Mouse (Mus musculus) telencephalon, adult 2 months (tissue): ENCODE results near the gene Car11.

Experiments used
- DNase-seq: peaks from one replicate; pipeline ENCODE4 v3.0.0-alpha.2; 2011; ENCODE audit warnings: low read depth, low spot score

Gene Car11

DNA sequence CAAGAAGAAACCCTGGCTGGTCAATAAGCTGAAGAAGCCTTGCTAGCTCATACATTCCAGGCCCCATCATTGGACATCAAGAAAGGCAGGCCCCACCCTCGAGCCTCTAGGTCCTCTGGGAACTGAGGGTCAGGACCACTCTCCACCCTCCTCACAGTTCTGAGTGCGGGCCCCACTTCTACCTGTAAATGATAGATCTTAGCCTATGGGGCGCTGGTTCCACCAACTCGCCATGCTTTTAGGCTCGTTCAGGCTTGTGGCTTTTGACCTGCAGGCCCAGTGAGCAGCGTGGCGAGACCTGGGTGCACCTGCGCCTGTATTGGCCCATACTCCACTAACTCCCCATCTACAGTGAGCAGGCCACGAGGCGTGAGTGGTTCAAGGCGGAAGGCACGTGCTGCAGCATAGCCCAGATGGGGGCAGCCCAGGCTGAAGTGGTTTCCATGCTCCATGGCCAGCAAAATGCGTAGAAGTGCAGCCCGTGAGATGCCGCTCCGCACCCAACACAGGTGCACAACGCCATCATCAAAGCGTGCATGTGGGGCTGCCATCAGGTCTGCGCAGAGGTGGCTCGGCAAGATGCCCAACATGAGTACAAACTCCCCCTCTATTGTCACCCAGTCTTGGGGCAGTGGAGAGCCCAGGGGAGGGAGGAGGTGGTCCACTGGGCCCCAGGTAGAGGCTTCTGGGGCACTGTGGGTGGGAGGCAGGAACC, 11.0 kb downstream of the Car11 start:
- DNase-seq: no peak

DNA sequence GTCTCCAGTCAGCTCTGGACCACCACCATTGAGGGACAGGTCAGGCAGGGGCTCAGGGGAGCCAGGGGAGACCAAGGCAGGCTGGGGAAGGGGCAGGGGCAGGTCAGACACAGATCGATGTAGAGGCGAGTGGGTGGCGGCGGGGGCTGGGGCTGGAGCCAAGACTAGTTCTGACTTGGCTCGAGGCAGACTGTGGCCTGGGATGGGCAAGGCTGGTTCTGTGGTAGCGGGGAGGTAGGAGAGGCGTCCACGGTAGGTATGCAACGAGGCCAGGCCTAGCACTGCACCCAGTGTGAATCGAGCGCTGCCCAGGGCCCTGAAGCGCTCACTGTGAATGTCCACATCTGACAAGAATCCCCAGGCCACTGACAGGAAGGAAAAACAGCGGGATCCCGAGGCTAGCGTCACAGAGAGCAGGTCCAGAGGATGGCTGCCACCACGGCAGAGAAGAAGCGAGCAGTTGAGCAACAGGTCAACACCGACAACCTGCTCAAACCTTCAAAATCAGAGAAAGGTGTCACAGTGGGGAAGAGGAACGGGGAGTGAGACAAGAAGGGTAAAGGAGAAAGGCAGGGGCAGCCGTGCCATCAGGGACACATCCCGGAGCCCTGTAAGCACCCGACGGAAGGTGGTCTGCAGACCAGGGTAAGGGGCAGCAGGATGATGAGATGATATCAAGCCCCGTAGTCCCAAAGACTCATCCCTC, 11.8 kb downstream of the Car11 start:
- no peak for DNase-seq

DNA sequence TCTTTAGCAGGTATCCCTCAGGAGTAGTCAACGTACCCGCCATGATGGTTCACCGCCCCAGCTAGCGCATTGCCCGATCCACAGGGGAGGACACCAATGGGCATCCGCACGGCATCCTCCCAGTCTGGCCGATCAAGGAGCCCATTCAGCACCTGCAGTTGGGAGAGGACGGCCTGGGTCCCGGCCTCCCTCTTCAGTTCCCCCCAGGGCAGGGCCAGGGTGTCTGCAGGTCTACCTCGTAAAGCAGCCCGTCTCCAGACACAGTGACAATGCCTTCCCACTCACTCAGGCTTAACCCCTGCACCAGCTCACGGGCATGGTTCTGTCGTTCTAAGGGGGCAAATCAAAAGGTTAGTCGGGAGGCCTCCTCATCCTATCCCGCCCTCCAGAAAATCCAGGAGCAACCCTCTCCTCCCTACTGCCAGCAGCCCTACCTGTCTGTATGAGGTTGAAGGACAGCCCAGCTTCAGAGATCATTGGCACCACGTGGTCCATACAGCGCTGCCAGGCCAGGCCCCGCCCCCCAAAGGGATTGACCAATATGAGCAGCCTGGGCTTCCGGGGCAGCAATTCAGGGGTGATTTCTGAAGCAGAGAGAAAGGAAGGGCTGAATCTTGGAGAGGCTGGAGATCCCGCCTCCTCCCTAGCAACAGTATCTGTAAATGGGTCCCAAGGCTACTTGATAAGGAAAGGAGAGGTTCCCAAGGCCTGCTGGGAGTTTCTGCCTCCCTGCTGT, 12.5 kb downstream of the Car11 start:
- DNase-seq: no peak

DNA sequence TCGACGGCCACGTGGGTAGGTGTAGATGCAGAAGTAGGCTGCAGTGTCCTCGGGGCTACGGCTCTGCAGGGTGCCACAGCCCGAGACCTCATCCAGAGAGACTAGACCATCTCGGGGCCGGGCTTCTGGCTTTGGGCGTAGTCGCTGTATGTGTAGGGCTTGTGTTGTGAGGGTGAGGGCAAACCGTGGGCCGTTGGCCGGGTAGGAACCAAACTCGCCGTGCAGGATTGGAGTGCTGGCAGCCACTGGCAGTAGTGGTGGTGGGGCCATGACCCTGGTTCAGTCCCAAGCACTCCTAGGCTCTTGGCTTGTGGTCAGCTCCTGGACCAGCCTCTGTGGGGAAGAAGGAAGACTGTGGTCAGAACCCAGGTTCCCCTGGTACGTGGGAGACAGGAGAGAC, 13.8 kb downstream of the Car11 start:
- DNase-seq: no peak

DNA sequence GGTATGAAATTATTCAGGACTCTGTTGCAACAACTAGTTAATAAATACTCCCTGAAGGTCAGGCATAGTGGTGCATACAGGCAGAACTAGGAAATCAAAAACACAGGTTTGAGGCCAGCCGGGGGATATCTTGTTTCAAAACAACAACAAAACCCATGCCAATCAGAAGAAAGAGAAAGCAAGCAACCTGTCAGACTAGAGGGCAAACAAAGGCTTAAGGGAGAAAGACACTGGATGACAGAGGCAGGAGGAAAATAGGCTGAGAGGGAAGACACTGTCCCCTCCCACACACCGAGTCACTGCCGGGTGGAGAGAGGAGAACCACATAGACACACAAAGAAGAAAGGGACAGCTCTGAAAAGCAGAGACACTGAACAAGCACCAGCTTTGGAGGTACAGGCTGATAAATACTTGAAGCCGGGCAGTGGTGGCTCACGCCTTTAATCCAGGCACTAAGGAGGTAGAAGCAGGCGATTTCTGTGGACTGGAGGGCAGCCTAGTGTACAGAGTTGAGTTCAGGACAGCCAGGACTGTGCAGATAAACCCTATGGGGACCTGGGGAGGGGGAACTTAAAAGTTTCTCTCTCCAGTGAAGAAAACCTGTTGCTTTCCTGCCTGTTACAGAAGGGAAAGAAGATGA, 14.4 kb downstream of the Car11 start:
- no peak for DNase-seq

DNA sequence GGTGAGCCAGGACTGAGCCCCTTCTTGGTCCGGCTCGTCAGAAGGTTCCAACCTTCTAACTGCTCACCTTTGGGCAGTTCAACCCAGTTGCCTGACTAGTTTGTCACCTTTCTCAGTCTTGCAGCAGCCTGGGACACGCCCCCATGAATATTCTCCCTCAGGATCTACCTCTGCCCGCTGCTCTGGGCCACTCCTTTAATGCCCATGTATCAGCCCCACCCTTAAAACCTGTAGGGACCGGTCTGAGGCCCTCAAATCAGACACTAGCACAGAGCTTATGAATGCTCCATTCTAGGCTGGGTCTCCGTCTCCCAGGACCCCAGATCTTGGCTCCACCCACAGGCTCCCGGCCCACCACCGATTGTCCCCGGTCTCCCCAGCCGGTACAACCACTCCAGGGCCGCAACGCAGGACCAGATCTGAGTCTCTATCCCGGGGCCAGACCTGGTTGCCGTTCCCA, 15.0 kb downstream of the Car11 start:
- no peak for DNase-seq

DNA sequence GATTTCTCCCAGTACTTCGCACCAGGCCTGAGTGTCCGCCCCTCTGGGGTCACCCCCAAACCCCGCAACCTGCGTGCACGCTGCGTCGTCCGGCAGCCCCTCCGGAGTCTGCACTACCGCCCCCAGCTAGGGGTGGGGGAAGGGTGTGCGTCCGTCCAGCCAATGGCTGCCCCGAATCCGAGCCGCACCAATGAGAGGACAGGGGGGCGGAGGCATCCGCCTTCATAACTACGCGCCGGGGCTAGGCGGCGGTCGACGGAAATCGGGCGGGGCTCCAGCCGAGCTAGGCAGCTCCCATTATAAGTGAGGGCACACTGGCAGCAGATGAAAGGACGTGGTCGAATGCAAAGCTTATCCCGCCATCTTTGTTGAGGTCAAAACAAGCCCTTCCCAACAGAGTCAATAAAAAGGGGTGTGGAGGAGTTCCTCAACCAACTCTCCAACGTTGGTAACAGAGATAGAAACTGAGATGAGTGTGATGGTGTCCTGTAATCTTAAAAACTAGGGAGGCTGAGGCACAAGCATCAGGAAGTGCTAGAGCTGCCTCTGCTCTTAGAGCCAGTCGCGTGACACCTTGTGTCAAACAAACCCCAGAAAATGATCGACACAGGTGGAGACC, 15.6 kb downstream of the Car11 start, which contains the start of gene Rpl18:
Gene Rpl18 (plus strand): TSS at position 368 of the 619 bp plus-strand sequence.
- DNase-seq: peak; percentile 97

DNA sequence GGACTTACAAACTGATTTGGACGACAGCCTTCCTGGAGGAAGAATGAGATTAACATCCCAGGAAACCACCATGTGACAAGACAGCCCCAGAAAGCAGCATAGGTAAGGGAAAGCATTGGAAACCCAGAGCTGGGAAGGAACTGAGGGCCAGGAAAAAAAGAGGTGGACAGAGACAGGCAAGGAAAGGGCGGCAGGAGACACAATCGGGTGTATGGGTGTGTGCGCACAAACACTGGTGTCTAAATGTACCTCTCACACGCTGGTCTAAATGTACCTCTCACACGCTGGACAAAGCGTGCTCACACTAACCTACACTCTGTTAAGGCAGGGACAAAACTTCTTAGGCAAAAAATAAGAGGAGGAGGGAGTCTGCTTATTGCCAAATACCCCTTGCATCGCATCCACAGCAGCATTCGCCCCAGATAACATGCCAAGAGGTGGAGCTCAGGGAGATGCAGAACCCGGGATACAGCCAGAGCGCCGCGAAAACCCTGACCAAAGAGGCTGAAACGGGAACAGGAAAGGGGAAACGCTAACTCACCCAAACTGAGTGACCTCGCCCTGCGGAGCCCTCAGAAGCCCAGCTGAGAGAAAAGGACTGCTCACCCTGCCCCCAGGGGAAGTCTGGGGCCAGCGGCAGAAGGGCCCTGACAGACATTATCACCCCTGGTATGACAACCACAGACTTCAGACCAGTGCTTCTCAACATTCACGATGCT, 16.3 kb downstream of the Car11 start:
- DNase-seq: no peak

DNA sequence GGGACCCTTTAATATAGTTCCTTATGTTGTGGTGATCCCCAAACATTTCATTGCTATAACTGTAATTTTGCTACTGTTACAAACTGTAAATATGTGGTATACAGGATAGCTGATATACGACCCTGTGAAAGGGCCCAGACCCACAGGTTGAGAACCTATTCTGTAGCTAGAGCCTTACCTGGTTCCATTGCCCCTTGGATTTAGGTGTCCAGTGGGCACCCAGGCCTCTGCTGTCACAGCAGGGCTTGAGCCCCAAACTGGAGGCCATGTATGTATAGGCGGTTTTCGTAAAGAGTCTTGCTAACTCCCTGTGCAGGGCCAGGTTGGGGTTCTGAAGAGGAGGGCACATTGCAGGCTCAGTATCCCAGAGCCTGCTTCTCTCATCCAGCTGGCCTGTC, 16.8 kb downstream of the Car11 start:
- no peak for DNase-seq

DNA sequence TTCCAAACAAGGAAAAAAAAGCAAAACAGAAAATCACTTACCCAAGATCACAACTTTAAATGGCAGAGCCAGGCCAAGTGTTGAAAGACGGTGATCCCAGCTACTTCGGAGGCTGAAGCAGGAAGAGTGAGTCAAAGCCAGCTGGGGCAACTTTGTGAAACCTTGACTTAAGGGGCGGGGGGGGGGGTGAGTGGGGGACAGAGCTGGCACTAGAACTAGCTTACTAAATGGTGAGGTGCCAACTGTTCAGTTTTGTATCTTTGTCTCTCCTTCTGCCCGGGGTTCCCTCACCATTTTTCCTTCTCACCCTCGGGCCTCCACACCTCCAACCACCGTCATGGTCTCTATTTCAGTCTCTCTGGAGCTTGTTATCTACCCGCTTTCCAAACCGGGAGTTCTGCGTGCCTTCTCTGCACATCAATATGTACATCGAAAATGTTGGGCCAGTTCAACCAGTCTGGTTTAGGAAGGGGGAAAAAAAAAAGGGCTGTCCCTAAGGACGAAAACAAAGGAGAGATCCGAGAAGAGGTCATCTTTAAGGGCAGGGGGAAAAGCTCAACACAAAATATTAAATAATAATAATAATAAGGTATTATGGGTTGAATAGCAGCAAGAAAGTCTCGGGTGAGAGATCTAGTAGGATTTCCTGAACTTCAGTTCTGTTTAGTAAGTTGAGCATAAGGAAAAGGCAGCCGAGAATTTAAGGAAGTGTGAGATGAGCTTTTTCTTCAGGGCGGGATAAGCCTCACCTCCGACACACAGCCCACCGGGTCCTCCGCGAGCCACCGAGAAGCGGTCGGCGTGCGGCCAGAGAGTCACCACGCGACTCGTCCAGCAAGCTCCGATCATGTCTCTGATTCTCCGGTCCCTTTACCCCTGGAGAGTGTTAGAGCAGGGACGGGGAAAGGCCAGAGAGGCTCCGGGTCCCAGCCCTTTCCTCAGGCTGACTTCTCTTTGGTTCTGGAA, 17.6 kb downstream of the Car11 start:
- DNase-seq: no peak

DNA sequence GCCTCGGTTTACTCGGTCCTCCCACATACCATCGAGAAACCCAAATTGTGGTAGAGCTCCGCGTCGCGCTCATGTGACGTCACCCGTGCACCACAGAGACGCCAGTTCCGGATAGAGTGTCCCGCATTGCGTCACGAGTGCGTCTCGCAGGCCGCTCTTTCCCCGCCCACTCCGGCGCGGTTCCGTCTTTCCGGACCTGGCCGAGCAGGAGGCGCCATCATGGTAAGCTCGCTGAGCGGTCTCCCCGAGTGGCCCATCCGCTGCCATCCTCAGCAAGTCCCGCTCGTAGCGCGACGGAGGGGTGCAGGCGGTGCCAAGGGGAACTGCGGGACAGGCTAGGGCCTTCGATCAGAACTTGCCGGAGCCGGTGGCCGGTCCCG, 18.3 kb downstream of the Car11 start, which contains the start of gene Sphk2:
Gene Sphk2 (minus strand): TSS at position 85 of the 380 bp plus-strand sequence.
- DNase-seq: peak; percentile 98

DNA sequence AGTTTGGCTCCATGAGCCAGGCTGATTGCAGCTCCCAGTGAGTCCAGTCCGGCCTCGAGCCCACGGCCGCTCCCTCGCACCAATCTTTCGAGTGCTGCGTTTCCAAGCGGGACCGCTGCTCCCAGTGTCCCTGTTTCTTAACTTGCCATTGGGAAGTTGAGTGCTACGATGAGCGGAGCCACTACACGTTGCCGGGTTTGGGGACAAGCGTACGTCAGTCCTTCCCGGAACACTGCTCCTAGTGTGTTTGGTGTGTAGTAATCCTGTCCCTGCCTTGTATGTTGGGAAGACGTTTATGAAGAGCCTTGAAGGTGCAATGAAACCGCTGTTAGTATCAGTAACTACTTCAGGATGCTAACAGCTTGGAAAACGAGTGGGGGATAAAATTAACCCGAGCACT, 18.7 kb downstream of the Car11 start:
- DNase-seq: no peak

DNA sequence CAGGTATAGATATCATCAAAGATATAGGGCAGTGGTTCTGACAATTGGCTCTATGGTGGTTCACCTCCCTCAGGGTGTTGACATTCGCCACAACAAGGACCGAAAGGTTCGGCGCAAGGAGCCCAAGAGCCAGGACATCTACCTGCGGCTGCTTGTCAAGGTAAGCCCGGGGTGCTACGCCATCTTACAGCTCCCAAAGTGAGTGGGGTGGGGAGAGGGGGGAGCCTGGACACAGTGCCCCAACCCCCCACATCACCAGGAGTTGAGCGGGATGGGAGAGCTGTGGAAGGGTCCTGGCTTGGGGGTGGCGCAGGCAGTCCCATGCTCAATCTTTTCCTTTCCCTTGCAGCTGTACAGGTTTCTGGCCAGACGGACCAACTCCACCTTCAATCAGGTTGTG, 19.5 kb downstream of the Car11 start:
- no peak for DNase-seq

DNA sequence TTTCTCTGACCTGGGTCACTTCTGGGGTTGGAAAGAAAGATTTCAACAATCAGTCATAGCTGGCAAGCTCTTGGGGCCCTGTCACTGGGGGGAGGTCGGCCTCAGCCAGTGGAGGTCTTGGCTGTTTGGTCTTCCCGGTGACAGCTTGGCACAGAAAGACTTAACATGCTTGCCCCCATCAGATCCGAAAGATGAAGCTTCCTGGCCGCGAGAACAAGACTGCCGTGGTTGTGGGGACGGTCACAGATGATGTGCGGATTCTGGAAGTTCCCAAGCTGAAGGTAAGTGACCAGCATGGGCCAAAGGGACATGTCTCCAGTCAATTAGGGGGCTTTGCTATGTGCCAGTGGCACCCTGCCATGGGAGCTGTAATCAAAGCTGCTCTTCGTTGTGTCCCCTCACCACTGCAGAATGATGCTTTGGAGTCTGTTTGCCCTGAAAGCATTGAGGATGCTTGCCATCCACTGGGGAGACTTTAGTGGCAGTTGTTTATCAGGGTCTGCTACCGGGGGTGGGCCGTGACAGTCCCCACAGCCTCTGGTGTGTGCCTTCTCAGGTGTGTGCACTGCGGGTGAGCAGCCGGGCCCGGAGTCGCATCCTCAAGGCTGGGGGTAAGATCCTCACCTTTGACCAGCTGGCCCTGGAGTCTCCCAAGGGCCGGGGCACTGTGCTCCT, 20.2 kb downstream of the Car11 start:
- no peak for DNase-seq

DNA sequence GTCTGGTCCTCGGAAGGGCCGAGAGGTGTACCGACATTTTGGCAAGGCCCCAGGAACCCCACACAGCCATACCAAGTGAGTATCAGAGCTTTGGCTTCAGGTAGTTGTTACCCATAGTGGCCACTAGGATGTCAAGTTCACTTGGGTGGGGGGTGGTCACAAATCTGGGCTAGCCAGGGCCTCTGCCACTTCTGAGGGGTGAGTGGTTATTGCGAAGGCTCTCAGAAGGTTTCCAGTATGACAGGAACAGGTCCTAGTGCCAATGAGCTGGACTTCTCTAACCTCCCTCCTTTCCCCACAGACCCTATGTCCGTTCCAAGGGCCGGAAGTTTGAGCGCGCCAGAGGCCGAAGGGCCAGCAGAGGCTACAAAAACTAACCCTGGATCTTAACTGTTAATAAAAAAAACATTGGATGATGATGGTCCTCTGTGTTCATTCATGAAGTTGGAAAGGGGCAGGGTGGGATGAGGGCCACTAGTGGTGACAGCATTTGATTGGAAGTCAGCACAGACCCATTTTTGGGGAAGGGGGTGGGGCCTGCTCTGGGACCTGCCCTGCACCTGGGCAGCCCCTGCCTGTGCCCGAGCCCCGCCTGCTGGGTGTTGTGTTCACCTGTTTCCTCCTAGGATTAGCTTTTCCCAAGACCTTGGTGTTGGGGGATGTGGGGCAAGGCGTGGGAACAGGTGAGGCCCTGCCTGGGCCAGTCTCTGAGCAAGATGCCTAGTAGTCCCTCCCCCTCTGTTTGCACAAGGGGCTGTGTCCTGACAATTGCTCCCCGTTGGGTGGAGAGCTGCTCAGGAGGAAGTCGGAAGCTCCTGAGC, 21.0 kb downstream of the Car11 start, which contains the start of gene Fam83e:
Gene Fam83e (plus strand): TSS at position 800 of the 821 bp plus-strand sequence.
- DNase-seq: no peak

DNA sequence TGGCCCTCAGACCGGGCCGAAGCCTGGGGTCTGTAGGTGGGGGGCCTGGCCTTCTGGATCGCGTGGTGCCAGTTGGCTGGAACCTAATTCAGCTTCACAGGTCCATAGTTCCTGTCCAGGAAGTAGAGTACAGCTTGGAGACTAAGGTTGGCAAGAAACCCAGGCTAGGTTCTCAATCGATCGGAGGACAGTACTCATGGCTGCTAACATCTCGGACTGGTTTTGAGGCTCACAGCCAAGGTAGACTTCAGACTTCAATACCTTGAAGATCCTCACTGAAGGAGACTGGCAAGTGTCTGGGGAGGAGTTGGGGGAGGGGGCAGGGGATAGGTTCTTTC, 21.6 kb downstream of the Car11 start:
- DNase-seq: no peak

DNA sequence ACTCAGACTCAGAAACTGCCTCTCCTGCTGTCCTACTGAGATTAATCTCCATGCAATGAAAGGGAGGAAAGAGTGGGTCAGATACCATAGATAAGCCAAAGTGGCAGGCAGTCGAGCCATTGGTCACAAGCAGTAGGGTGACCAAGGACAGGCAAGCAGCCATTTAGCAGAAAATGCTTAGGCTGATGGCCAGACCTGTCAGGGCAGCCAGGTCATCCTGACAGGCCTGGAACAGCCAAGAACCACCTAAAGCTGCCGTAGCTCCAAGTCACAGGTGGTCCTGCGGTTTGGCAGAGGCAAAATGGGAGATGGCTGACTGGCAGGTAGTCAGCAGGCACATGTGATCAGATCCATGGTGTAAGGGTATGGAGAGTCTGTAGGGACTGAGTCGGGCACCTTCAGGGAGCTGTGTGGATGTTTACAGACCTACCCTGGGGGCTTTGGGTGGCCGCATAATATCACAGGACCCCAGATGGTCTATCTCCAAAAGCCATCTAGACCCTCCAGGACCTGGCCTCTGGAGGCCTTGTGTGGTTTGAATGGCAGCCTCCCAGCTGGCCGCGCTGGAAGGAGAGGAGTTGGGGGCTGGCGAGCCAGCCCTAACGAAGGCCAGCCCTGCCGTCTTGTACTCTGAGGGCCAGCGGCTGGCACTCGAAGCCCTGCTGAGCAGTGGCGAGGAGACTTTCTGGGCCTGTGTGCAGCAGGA, 22.2 kb downstream of the Car11 start:
- DNase-seq: no peak

DNA sequence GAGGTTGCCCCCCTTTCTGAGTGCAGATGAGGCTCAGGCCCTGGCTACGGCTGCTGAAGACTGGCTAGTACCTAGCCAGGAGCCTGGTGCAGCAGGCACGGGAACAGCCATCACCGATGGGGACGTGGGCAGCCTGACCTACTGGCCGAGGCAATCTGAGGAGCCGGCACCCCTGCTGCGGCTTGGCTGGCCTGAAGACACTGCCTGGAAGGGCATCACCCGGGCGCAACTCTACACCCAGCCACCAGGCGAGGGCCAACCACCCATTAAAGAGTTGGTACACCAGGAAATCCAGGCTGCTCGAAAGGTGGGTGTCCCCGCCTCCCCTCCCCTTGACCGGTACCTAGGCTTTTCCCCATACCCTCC, 22.7 kb downstream of the Car11 start:
- no peak for DNase-seq
